Mouse (Mus musculus) forebrain, embryonic 16.5 days (tissue): Measurements from ENCODE around the gene Rgmb. TPM values are rescaled to one million over a fixed set of nuclear protein-coding genes. Genes with fewer than 3 reads are reported as not detected.

ENCODE experiments used
- ATAC-seq: fragments of 200-750 bp; cut with Nextera tagmentation; 2 replicates; pipeline ENCODE4 v1.8.0; 2017; ENCODE audit warnings: mild to moderate bottlenecking, moderate library complexity
- H3K27ac ChIP-seq: fragments of 300-500 bp; sonication (generic); 2 replicates; pipeline ENCODE4 v1.5.1; 2014; ENCODE audit warnings: low read length, control low read depth
- H3K27me3 ChIP-seq: fragments of 300-500 bp; sonication (generic); replicated peaks from 2 replicates; pipeline ENCODE4 v1.6.1; 2014; ENCODE audit warnings: low read length; ENCODE audit not compliant: control insufficient read depth, insufficient read depth
- H3K36me3 ChIP-seq: fragments of 300-500 bp; sonication (generic); 2 replicates; pipeline ENCODE4 v1.6.1; 2014; ENCODE audit not compliant: control insufficient read depth, insufficient read depth
- H3K4me1 ChIP-seq: fragments of 300-500 bp; sonication (generic); replicated peaks from 2 replicates; pipeline ENCODE4 v1.6.1; 2014; ENCODE audit warnings: low read length; ENCODE audit not compliant: control insufficient read depth, insufficient read depth
- H3K4me2 ChIP-seq: fragments of 300-500 bp; sonication (generic); 2 replicates; pipeline ENCODE4 v1.6.1; 2014; ENCODE audit warnings: mild to moderate bottlenecking, low read length, control low read depth
- H3K4me3 ChIP-seq: fragments of 300-500 bp; sonication (generic); replicated peaks from 2 replicates; pipeline ENCODE4 v1.5.1; 2014; ENCODE audit warnings: mild to moderate bottlenecking, low read length, control low read depth
- H3K9ac ChIP-seq: fragments of 300-500 bp; sonication (generic); replicated peaks from 2 replicates; pipeline ENCODE4 v1.6.1; 2014; ENCODE audit warnings: low read depth, low read length, control low read depth
- H3K9me3 ChIP-seq: fragments of 300-500 bp; sonication (generic); 2 replicates; pipeline ENCODE4 v1.6.1; 2016; ENCODE audit warnings: low read length; ENCODE audit not compliant: control insufficient read depth
- WGBS: fragments of 180-500 bp; shearing (Covaris S2); extraction: QIAGEN DNeasy Blood & Tissue Kit; methylation state at CpG from one replicate; pipeline ENCODE4 v1.1.7; 2014; 5-methylcytosine and 5-hydroxymethylcytosine counted together
- polyA plus RNA-seq: library from polyadenylated mRNA; unstranded; fragments of >200 nt; fragmentation: Nextera tagmentation; extraction: Ambion mirVana; gene quantifications from 2 replicates; pipeline ENCODE4 v1.2.1, GENCODE M21; 2015

The Rgmb gene
- polyA plus RNA-seq, 1 experiment from 2014 or later: 43.0 TPM

GRCm38 (mm10) chr17:15761191-15761590, 69.6 kb downstream of the Rgmb start:
- WGBS: 88% methylated on average over 8 of the region's 8 CpGs
- H3K27me3 ChIP-seq: no peaks in the 10 kb centered on the region
- ATAC-seq: no peak
- no peaks in the 10 kb centered on the region for H3K4me1 ChIP-seq
- H3K36me3 ChIP-seq: peaks cover 43% of the 10 kb centered on the region
- H3K4me2 ChIP-seq: no peak overlapping the region
- no peaks in the 10 kb centered on the region for H3K9me3 ChIP-seq
- no peak overlapping the region for H3K4me3 ChIP-seq
- H3K9ac ChIP-seq: no peak overlapping the region
- no peak overlapping the region for H3K27ac ChIP-seq

Other genes with a start within 250 kb of the Rgmb start
- 15.5 and 23.1 TPM in 2 replicates for gene Chd1, start 126.1 kb downstream of the Rgmb start, polyA plus RNA-seq